Mouse (Mus musculus): ENCODE data around the gene Atp10a.
A peak's percentile ranks its signal among the peaks of the same experiment; 100 is the strongest.

Gene Atp10a

DNA sequence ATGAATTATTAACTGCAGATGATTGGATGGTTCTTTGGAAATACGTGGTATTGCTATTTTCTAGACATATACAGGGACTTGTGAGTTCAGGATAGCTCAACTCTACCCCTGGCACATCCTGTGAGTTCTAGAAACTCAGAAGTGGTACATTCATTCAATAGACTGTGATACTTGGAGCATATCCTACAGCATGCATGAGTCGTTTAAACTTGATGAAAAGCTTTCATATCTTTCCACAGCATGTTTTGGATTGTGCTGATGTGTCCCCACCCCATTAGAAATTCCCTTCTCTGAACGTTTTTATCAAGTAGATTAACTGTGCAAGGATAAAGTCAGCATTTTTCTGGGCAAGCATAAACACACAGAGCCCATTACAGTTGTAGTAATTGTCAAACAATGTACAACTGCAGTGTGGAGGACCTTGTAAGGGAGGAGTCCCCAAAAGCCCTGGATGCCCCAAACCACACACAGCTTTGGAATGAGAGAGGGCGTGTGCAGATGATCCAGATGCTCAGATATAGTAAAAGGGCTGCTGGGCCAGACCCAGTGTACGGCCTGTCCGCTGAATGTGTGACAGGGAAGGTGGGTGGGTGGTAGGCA, 35.1 kb downstream of the Atp10a start:
- no peak for DNase-seq

DNA sequence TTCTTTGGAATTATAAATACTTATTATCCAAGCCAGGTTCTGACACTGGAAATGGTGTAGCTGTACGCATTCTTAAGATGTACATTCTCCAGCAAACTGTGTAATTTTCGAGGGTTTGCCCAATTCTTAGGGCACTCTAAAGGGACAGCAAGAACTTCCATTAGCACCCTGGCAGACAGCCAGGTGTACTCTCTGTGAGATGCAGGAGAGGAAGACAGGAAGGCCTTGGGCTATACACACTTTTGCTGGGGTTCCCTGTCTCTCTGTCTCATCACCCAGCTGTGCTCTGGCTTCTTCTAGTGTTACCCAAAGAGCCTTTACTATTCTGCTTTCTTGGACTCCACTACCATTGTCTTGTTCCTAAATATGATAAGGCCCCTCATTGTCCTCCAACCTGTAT, 36.7 kb downstream of the Atp10a start:
- no peak for DNase-seq

DNA sequence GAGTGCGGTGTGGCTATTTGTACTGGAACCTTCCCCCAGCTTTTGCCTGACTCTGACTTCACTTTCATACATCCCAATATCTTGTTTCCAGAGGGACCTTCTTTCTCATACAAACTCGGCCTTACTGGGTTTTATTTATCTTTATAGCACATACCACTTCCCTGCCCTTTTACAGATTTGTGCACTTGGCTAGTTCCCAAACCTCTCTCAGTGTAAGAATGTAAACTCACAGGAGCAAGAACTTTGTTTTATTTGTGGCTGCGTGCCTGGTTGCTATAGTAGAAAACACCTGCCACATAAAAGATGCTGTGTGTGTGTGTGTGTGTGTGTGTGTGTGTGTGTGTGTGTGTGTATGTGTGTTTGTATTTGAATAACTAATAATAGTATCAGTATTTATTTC, 37.4 kb downstream of the Atp10a start:
- DNase-seq: no peak

DNA sequence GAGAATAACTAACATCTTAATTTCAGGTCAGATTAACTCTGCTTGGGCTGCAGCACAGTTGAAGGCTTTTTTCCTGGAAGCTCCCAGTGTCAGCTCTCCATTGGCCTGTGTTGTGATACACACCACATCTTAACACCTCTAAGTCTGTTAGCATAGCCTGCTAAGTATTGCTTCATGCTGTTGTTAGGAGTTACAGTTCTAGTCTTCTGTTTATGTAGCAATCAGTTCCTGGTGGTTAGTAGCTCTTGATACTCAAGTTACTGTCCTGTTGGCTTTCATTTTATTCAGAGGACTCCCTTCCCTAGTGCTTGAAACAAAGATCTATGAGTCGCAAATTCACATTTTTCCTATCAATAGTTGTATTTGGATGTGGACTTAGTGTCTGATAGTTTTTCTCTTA, 39.7 kb downstream of the Atp10a start:
- no peak for DNase-seq

DNA sequence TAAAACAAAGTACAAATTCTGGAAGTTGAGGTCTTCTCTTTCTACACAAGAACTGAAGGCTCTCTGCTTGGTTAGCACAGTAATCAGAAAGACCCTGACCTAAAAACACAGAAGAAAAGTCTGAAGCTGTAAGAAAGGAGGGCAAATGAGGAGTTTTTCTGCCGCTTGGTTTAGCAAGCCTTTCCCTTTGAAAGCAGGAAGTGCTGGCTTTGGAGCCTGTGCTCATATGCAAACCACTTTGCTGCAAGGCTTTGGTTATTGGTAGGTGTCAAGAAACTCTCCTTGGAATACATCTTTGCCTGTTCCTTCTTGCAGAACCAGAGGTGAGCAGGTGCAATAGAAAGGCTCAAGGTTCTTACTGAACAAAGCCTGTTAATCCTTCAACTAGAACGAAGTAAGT, 41.1 kb downstream of the Atp10a start:
- peak in 1 of 2 experiments; percentile 3 for DNase-seq

DNA sequence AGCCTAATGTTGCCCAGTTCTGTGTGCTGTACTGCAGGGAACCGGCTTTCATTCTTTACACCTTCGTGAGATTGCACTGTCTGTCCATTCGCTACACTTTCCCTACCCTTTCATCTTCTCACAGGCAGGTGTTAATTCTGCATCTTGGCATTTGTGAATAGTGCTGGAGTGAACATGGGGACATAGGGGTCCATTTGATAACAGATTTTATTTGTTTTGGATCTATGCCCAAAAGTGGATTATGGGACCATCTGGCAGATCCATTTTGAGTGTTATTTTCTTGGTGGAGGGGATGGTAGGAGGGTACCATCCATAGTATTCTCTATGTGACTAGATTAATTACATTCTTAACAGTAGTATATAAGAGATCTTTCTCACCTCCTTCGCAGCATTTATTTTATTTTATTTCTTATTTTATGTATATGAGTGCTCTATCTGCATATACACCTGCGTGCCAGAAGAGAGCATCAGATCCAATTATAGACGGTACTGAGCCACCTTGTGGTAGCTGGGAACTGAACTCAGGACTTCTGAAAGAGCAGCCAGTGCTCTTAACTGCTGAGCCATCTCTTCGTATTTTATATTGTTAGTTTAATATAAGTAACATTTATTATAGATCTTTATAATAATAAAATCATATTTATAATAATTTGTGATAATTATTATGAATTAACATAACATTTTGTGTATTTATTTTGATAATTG, 42.9 kb downstream of the Atp10a start:
- DNase-seq: no peak

DNA sequence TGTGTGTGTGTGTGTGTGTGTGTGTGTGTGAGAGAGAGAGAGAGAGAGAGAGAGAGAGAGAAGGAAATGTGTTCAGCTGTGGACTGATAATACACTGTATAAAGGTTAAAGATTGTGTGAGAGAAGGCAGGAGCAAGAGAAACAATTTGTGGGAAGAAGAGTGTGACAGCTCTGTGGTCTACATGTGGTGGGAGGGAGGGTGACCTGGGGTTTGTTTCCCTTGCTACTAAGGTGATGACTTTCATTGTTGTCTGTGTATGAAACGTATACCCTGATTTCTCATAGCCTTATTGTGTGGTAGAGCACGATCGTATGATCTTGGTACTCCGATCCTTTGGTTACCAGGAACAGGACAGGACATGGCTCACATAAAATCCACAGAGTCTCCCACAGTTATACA, 45.3 kb downstream of the Atp10a start:
- no peak for DNase-seq

DNA sequence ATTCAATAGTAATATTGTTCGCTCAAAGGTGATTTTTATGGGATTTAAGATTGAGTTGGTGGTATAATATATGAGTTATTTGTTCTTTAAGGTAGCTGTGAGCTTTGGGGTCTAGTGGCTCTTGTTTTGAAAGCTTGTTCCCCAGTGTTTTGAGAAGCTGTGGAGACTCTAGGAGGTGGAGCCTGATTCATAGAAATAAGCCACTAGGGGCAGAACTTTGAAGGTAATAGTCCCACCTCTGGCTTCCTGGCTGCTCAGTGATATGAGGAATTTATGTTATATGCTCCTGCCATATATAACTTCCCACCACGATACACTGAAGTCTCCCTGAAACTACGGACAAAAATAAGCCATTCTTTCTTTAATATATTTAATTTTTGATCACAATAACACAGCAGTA, 49.2 kb downstream of the Atp10a start:
- DNase-seq: no peak

DNA sequence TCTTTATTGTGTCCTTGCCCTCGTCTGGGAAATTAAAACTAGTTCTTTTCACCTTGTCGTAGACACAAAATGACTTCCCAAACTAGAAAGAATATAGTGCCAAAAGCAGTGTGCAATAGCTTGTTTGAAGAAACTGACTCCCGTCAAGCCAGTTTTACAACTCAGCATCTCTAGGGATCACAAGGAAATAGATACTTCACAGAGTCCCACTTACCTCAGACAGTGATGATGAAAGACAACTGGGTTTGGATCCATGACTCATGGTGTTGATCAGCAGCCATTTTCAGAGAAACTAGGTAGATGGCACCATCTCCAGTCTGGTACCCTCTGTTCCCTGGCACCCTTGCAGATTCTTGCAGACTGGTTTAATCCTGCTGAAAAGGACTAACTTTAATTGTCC, 53.3 kb downstream of the Atp10a start:
- DNase-seq: no peak

DNA sequence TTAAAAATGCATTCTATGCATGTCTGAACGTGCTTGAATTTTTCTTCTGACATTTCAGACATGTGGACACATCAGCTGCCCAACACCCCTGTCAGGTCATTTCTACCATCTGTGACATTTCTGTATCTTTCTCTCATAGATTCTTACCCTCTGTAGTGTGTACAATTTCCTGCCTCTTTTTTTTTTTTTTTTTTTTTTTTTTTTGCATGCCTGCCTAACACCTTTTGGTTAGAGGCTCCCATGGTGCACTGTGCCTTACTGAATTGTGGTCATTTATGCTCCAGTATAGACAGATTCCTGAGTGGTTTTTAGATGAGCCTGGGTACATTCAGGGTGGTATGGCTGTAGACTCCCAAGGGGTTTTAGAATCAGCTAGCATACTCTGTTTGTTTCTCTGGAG, 54.3 kb downstream of the Atp10a start:
- no peak for DNase-seq

DNA sequence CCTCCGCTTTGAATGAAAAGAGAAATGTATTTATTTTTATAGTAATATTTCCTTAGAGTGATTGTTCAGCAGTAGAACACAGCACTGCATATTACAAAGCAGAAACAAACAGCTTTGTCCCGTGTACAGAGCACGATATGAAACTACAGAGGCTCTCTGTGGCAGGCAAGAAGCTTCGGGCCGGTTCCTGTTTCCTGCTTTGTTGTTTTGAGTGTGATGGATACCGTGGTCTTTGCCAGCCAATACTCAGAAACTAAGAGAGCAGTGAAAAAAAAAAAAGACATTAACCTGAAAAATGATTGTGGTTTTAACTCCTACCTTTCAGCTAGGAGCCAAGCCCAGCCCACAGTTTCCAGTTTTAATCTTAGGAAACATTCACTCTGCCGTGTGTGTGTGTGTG, 55.8 kb downstream of the Atp10a start:
- peak; percentile 6 for DNase-seq

DNA sequence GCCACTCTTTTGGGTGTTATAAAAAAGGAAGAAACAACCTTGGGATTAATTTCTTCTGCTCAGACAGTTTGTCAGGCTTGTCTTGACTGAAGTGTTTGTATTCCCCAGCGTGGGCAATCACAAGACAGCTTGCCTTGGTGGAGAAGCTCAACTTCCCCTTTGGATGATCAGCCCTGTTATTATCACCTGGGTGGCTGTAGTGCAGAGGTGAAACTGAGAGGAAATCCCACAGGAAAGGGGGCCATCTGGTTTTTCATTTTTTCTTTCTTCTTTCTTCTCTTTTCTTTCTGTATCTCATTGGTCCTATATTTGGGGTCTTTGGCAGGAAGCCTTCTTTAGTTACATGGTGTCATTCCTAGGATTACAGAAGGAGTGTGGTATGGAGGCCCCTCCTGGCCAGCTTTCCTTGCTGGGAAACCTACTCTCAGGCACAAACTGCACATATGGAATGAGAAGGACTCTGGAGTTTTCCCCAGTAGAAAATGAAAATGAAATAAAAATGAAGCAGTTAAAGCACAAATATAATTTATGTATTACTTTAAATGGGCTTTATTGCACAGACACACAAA, 59.7 kb downstream of the Atp10a start:
- DNase-seq: no peak

DNA sequence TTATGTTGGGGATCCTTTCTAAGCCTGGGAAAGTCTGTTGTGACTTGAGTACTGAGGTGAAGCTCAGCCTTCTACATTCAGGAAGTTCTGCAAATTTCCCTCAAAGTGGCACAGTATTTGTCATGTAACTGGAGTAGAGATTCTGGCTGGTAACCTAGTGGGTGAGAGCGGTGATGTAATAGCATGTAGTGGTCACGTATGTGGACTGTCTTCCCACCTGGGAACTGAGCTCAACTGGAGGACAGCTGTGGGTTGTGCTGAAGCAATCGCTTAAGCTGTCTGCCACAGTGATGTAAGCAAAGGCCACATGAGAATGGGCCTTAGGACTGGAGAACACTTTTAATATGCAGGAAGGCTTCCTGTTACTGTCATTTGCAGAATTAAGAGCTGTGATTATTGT, 60.7 kb downstream of the Atp10a start:
- DNase-seq: no peak

DNA sequence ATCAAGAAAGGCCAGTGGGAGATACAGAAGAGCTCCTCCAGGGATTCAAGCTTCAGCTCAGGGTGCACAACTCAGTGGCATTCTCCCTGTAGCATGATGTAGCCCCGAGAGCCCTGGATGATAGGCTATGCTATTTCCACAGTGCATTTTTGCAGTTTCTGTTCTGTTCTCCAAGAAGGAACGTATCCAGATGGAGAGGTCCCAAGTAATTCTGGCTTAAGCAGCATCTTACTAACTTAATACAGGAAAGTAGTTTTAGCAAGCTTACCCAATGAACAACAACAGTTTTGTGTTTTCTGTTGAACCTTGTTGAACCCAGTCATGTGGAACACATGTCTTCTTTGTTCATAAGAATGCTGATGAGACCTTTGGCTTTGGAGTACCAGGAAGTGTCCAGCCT, 62.6 kb downstream of the Atp10a start:
- DNase-seq: no peak

DNA sequence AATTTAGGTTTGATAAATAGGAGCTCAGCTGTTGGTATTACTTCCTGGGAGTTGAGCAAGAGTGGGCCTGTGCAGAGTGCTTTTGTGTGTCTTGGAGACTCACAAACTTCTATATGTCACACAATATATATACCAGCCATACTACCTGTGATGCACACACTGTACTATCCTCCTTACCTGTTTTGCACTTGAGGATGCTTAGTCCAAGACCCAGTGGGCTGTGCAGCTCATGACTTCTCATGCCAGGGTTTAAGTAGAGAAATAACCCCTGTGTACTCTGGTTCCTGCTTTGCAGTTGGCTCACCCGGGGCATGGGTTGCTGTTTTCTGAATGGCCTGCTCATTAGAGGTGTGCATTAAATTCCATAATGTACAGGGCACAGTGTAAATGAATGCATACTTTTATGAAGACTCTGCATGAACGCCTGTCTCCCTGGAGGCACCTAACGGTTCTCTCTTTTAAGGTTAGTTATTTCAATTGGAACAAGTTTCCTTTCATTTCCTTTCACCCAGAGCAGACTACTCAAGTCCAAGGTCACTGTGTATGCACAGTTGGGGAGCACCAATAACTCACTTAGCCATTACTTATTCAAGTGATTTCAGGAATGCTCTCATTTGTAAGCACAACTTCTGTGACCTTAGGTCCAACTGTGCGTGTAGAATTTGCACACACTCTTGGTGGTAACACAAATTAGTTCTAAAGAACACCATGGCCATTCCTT, 63.4 kb downstream of the Atp10a start:
- no peak for DNase-seq

DNA sequence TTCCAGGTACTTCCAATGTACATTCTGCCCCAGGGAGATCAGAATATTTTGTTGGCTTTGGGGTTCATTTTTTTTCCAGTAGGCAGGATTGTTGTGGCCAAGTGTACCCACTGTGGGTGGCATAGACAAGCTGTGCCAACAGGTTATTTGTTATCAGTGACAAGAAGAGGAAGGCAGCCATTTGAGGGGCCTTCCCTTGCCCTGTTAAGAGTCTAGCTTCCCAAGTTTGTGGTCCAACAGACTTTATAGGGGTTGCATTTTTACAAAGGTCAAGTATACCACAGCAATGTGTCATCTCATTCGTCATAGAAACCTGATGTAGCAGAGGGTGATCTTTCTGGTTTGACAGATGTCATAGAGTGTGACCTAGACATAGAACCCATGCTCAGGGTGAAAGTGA, 66.3 kb downstream of the Atp10a start:
- DNase-seq: no peak

DNA sequence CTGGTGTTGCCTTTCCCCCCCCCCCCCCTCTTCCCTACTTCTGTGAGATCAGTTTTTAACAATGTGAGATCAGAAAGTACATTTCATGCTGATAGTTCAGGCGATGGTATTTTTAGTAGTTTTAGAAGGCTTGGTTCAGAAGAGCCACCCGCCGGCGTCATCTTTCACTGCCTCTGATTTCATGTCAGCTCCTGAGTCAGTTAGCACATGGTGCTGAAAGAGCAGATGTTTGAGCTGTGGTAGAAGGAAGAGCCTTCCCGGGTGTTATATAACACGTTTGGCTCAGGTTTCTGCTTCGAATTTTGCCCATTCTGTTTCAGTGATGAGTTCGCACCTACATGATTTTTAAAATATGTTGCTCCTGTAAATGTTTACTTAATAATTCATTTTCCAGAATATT, 74.2 kb downstream of the Atp10a start:
- DNase-seq: no peak

DNA sequence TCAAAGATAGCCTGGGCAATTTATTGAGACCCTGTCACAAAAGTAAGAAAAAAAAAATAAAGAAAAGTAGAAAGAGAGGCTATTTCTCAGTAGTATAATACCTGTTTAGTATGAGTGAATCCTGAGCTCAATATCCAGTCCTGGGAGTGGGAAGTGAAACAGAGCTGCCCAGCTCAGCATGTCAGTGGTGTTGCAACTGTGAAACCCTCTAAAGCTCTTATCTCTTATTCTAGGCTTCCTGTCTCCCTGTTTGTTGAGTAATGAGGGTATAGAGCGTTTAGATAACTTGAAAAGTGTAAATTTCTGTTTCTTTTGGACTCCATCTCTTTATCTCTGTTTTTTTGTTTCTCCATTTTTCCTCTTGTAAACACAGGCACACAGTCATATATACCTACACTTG, 74.9 kb downstream of the Atp10a start:
- no peak for DNase-seq

DNA sequence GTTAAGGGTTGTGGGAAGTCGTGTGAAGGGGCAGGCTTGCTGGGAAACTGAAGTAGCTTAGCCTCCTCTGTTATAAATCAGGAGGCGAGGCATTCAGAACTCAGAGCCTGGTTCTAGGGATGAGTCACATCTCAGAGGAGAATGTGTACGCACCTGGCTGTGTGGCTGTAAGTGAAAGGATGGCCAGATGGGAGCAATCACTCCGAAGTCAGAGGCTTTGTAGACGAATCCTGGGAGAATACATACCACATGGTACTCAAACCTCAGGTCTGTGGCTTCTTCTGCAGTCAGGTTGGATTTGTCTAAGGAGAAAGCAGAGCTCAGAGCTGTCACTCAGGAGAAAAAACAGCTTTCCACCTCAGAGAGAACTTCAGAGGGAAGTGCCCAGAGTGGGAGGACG, 76.4 kb downstream of the Atp10a start:
- DNase-seq: no peak

DNA sequence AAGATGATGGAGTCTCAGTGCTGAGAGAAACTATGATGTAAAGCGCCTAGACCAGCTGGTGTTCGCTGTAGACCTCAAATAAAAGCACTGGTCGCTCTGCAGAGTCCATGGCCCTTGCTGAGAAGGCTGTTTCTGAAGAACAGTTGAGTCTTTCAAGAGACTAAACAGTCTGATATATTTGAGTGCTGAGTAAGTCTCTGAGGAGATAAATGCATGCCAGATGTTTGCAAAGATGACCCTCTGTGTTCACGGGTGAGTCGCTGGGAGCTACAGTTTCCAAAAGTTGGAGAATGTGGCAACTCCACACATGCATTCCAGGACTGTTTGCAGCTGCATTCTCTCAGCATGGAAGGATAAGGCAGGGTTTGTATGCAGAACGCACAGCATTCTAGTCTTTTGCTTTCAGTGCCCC, 77.5 kb downstream of the Atp10a start:
- DNase-seq: no peak

DNA sequence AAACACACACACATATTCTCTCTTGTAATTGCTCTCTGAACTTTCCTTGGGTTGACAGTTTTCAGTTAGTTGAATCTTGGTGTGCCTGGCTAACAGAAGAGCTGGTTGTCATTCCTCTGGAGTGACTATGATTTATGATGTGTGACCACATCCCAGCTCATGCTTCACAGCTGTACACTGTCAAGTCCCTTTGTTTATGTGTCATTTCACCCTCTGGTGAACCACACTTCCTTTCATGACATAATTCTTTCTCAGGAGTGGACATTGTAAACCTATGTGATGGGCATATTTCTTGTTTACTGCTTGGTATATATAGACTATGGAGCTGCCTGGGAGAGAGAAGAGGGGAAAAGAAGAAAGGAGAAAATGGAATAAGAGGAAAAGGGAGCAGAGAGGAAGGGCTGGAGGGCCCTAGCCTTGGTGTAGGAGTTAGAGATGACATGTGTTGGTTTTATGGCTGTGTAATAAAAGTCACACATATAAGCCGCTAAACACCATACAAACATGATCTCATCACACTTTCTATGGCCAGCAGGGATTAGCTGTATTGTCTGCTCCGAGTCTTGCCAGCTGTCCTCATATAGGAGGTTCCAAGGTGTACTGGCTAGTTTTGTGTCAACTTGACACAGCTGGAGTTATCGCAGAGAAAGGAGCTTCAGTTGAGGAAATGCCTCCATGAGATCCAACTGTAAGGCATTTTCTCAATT, 81.0 kb downstream of the Atp10a start:
- no peak for DNase-seq

DNA sequence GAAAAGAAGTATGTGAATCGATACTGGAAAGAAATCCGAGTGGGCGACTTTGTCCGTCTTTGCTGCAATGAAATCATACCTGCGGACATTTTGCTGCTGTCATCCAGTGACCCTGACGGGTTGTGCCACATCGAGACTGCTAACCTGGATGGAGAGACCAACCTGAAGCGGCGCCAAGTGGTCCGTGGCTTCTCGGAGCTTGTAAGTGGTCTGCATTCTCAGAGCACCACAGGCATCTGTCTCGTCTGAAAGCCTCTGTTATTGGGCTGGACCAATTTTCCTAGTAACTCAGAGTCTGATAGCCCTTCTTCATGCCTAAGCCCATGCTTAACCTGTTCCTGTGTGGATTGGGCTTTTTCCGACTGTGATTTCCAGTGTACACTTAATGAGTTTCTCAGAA, 84.2 kb downstream of the Atp10a start:
- no peak for DNase-seq

DNA sequence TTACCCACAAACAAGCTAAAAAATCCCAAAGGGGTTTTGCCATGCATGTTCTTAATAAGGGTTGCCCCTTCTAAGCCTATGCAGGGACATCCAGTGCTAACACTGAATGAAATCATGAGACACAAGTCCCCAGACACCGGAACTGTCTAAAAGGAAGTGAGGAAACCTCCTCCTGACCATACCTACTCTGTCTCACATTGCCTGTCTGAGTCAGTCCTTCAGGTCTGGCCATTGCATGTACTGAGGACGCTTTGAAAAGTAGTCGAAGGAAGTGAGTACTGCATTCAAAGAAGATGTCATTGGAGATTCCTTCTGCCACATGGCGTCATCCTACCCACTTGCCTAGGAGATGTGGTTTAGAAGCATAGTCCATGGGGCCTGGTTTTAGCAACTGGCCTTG, 84.9 kb downstream of the Atp10a start:
- DNase-seq: no peak

DNA sequence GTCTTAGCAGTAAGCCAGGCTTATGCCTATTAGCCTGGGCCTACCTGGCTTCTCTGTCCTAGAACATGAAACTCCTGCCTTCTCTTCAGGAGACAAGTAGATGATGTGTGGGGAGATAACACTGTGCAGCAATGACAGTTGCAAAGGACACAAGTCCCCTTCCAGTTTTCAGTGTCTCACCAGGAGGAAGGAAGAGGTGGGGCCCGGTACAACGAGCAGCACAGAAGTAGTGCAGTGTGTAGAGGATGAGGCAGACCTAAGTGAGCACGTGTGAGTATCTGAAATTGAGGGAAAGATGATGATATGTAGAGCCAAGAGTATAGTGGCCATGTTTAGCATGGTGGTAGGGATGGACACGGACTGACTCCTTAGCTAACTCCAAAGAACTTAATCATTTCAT, 86.0 kb downstream of the Atp10a start:
- no peak for DNase-seq

Measured in B cell, adult 2 months (primary cell).